Mouse (Mus musculus): ENCODE measurements around the gene Kcnk18. TPM values are rescaled to one million over a fixed set of nuclear protein-coding genes. Genes with fewer than 3 reads are reported as not detected.

Gene Kcnk18
- polyA plus RNA-seq (2012; rRNA removed) = not detected in 2 replicates

DNA sequence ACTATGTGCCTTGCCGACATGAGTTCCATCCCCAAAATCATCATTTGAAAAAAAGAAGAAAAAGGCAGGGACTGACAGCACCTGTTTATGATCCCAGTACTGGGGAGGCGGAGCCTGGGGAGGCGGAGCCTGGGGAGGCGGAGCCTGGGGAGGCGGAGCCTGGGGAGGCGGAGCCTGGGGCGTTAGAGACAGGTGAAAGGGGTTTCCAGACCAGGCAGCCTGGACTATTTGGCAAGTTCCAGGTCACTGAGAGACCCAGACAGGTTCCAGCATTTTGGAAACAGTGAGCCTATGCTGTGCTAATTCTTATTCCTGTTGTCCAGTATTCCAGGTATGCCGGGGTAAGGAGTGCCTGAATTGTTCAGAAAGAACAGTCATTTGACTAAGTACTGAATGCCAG lies at the start of gene Kcnk18:
Kcnk18 (plus strand) TSS at position 224 of the 400 bp plus-strand sequence.

DNA sequence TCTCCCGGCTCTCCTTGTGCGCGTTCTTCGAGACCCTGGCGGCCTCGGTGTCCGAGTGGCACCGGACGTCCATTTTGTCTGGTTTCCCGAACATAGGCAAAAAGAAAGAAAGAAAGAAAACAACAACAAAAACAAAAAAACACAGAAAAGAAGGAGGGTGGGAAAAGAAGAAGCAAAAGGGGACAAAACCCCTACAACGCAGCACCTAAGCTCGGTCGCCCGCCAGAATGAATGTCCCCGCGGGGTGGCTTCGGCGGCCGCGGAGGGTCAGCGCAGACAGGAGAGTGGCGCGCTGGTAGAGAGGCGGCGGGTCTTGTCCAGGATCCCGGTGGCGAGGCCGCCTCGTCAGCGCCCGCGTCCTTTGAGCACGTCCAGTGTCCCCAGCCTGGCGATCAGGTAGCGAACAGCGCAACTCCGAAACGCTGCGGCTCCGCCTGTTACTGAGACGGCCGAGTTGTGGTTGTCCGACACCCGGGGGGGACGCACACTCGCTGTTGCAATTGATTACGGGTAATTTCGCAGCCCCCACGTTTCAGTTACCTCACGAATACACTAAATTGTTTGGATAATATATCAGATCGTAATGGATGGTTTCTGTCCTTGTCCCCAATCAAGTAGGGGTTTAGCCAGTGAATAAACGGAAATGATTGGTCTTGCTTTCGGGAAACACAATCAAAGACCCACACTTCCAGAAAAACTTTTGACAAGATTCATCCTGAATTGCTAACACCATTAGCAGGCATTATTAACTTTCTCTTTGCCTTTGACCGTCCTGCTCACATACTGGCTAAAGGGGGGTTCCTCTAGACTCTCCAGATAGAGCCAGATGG lies 48.9 kb upstream of the Kcnk18 start, which contains the start of gene Vax1:
Vax1 (minus strand) TSS at position 121 of the 830 bp plus-strand sequence.

DNA sequence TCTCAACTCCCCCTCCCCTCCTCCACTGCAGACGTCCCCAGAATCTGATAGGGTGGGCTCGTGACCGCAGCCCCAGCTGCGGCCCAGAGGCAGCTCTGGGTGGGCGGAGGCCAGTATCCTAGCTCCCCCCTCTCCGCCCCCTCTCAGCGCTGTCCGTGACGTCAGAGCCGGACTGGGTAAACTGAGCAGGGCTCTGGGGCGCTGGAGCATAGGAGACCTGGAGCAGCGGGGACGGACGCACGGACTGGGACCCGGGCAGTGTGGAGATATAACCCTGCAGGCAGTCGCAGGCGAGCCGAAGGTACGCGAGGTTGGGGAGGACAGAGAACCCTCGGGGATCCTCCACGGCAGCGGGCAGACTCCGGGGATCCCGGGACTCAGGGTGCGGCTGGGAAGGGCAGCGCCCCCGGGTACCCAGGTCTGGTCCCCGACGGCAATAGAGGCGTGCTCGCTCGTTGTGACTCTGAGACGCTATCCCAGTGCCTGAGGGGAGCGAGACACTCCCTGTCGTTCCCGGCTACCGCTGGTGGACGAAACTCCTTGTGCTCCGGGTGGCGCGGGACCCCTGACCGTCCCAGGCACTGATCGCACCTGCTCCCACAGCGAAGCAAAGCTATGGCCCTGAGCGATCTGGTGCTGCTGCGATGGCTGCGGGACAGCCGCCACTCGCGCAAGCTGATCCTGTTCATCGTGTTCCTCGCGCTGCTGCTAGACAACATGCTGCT lies 41.9 kb downstream of the Kcnk18 start, which contains the start of gene Slc18a2:
Slc18a2 (plus strand) TSS at position 179 of the 725 bp plus-strand sequence.

Other genes starting within 250 kb of the Kcnk18 start
- gene Shtn1, start 143.1 kb upstream of the Kcnk18 start, polyA plus RNA-seq (2012; rRNA removed) = 0.74 and 1.6 TPM in 2 replicates
- gene Vax1, start 49.2 kb upstream of the Kcnk18 start, polyA plus RNA-seq (2012; rRNA removed) = 0.18 TPM in 1 of 2 replicates, not detected in the other
- 2.3 and 2.8 TPM in 2 replicates for gene Slc18a2, start 41.7 kb downstream of the Kcnk18 start, polyA plus RNA-seq (2012; rRNA removed)
- 676 and 1,756 TPM in 2 replicates for gene Rps12-ps3, start 103.1 kb downstream of the Kcnk18 start, polyA plus RNA-seq (2012; rRNA removed)
- gene Pdzd8, start 126.6 kb downstream of the Kcnk18 start, polyA plus RNA-seq (2012; rRNA removed) = 1.8 and 3.0 TPM in 2 replicates
- gene Emx2, start 239.2 kb downstream of the Kcnk18 start, polyA plus RNA-seq (2012; rRNA removed) = not detected in 2 replicates